Mouse (Mus musculus) lung, adult 2 months (tissue): ENCODE data around the gene Rev1. TPM values are rescaled to one million over a fixed set of nuclear protein-coding genes. Genes with fewer than 3 reads are reported as not detected.
"Not testable (repeated sequence)": the region's sequence is repeated elsewhere in the genome, so short reads cannot be mapped to it uniquely, and the experiment has no call there.

ENCODE experiments used
- DNase-seq: peaks from one replicate; pipeline ENCODE4 v3.0.0; 2022
- H3K4me1 ChIP-seq: fragments of 200-500 bp; 2 replicates; pipeline ENCODE4 v1.6.1; 2011; ENCODE audit warnings: low read length; ENCODE audit not compliant: control insufficient read depth, insufficient read depth
- H3K4me3 ChIP-seq: fragments of 200-500 bp; replicated peaks from 2 replicates; pipeline ENCODE3; 2011; ENCODE audit warnings: low read depth, mild to moderate bottlenecking, control low read depth, low read length; ENCODE audit errors: extremely low read depth
- CTCF ChIP-seq: fragments of 200-500 bp; IDR thresholded peaks from 2 replicates; pipeline ENCODE4 v1.5.1; 2011; ENCODE audit warnings: mild to moderate bottlenecking, low read length, control low read depth; ENCODE audit not compliant: insufficient read depth
- POLR2A ChIP-seq: fragments of 200-500 bp; IDR thresholded peaks from 2 replicates; pipeline ENCODE4 v1.6.1; 2011; ENCODE audit warnings: low read depth, mild to moderate bottlenecking, control low read depth, low read length, borderline replicate concordance; ENCODE audit errors: extremely low read depth
- WGBS: fragments of 180-500 bp; shearing (Covaris S2); methylation state at CpG from one replicate; pipeline ENCODE4 v1.1.7; 2018; 5-methylcytosine and 5-hydroxymethylcytosine counted together
- polyA plus RNA-seq: library from polyadenylated mRNA; depleted of rRNA; stranded (reverse); fragments of >200 nt; gene quantifications from 2 replicates; pipeline ENCODE4 v1.2.3, GENCODE M21; 2012

The Rev1 gene
- polyA plus RNA-seq, 1 experiment: 5.9 TPM

- Histone ChIP-seq H3K4me1 (no peaks in the 10 kb centered on the region), H3K4me3 (no peak overlapping the region)
- WGBS: 55% methylated on average over 8 of the region's 8 CpGs
- no peak for DNase-seq
- TF ChIP-seq POLR2A (no peak), CTCF (no peak)
These were observed 48.3 kb downstream of the Rev1 start for GRCm38 (mm10) chr1:38081316-38081715.

- H3K4me3 ChIP-seq: no peak overlapping the region
- 66% methylated on average over 8 of the region's 8 CpGs for WGBS
- DNase-seq: no peak
- no peaks in the 10 kb centered on the region for H3K4me1 ChIP-seq
- TF ChIP-seq POLR2A (no peak), CTCF (no peak)
These were observed 58.3 kb downstream of the Rev1 start for GRCm38 (mm10) chr1:38071326-38071725.

DNA sequence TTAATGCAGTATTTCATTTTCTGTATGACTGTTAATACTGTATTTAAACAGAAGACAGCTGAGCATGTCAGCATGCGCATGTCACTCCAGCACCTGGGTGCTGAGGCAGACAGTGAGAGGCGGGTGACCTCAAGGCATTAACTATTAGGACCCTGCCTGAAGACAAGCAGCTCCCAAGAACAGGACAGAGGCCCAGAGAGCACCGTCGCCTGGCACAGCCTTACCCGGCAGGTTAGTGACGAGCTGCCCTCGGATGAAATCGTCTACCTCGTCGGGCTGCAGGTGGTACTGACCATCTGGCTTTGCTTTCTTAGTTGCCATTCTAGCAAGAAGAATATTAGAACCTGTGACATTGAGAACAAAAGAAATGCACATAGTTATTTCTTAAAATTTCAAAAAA is 62.3 kb downstream of the Rev1 start:
- TF ChIP-seq CTCF (no peak), POLR2A (no peak)
- no peak for DNase-seq
- H3K4me1 ChIP-seq: no peaks in the 10 kb centered on the region
- H3K4me3 ChIP-seq: no peak overlapping the region
- 95% methylated on average over 10 of the region's 10 CpGs for WGBS

DNA sequence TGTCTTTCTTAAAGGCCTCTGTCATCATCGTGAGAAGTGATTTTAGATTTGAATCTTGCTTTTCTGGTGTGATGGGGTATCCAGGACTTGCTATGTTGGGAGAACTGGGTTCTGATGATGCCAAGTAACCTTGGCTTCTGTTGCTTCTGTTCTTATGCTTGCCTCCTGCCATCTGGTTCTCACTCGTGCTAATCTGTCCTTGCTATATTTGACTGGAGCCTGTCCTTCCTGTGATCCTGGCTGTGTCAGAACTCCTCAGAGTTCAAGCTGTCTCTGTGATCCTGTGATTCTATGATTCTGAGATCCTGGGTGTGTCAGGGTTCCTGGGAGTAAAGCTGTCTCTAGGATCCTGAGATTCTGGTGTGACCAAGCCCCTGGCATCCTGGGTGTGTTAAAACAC is 67.4 kb downstream of the Rev1 start:
- WGBS: 90% methylated on average over 2 of the region's 2 CpGs

GRCm38 (mm10) chr1:38058417-38058816 is 71.2 kb downstream of the Rev1 start:
- TF ChIP-seq POLR2A (no peak), CTCF (no peak)
- Histone ChIP-seq H3K4me1 (no peaks in the 10 kb centered on the region), H3K4me3 (no peak overlapping the region)
- WGBS: 69% methylated on average over 6 of the region's 6 CpGs
- DNase-seq: no peak

More for the DNA sequence above, 67.4 kb downstream of the Rev1 start:
- H3K4me3 ChIP-seq, DNase-seq, H3K4me1 ChIP-seq: not testable (repeated sequence)

DNA sequence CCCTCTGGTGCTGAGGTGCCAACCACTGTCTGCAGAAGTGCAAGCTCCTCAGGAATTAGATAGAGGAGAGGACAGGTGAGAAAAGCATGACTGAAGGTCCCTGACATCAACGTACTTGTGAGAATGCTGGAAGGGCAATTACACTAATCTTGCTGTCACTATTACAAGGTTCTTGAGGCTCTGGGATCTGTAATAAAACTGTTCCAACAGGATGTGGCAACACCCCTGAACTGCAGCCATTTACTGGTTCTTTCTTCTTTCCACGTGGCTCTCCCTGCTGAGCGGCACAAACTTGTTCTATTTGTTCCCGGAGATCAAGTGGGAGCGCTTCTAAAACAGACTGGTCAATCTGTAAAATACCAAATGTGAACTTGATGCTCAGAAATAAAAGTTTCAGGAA is 74.4 kb downstream of the Rev1 start:
- DNase-seq: no peak
- no peak for TF ChIP-seq CTCF
- no peak for TF ChIP-seq POLR2A
- WGBS: 84% methylated on average over 5 of the region's 5 CpGs
- Histone ChIP-seq H3K4me3 (no peak overlapping the region), H3K4me1 (no peaks in the 10 kb centered on the region)

DNA sequence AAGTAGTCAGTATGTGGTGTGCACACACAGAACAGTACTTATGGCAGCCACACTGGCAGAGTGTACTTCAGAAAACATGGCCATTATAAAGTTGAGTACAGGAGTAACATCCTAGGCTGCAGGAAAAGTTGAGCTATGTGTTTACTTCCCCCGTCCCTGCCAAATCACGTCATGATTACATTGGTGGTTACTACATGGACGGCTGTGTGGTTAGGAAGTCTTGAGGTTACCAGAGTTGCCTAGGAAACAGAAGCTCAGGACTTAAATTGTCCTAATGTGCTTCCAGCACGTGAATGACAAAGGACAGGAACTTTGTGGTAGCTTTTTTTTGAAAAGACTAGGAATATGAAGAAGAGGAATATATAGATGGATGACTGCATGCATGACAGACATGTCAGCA is 80.0 kb downstream of the Rev1 start:
- WGBS: 19% methylated on average over 4 of the region's 4 CpGs
- no peak for TF ChIP-seq CTCF
- no peak for TF ChIP-seq POLR2A
- DNase-seq: no peak
- Histone ChIP-seq H3K4me1 (no peaks in the 10 kb centered on the region), H3K4me3 (no peak overlapping the region)

- no peak for DNase-seq
- Histone ChIP-seq H3K4me3 (no peak overlapping the region), H3K4me1 (no peaks in the 10 kb centered on the region)
- no peak for TF ChIP-seq CTCF
- TF ChIP-seq POLR2A: no peak
- WGBS: 82% methylated on average over 3 of the region's 3 CpGs
These were observed 81.5 kb downstream of the Rev1 start for GRCm38 (mm10) chr1:38048121-38048520.

GRCm38 (mm10) chr1:38038898-38039297 is 90.7 kb downstream of the Rev1 start:
- WGBS: 95% methylated on average over 2 of the region's 2 CpGs
- DNase-seq: no peak
- no peak overlapping the region for H3K4me3 ChIP-seq
- TF ChIP-seq POLR2A (no peak), CTCF (no peak)
- H3K4me1 ChIP-seq: no peaks in the 10 kb centered on the region

- no peak for DNase-seq
- H3K4me1 ChIP-seq: no peaks in the 10 kb centered on the region
- WGBS: 91% methylated on average over 5 of the region's 5 CpGs
- no peak for TF ChIP-seq CTCF
- no peak for TF ChIP-seq POLR2A
- H3K4me3 ChIP-seq: no peak overlapping the region
These were observed 92.2 kb downstream of the Rev1 start for GRCm38 (mm10) chr1:38037375-38037774.

DNA sequence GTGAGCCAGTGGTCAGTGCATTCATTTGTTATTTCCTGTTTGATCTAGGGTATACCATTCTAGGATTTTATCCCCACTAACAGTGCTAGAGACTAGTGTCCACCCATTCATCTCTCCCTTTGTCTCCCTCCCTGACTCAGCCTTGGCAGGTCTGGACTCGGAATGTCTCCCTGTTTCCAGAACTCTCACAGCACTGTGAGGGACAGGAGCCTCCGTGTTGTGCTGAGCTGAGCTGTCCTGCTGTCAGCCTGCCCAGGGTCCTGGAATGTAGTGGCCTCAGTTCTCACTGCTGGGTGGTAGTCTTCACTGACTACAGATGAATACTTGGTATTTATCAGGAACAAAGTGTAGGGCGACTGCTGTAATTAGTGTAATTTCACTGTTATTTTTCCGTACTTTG is 94.1 kb downstream of the Rev1 start:
- Histone ChIP-seq H3K4me3 (no peak overlapping the region), H3K4me1 (no peaks in the 10 kb centered on the region)
- 89% methylated on average over 4 of the region's 4 CpGs for WGBS
- TF ChIP-seq POLR2A: no peak
- no peak for TF ChIP-seq CTCF
- no peak for DNase-seq
